Mouse (Mus musculus) ovary, adult 2 months (tissue): ENCODE results near the gene Brat1. TPM values are rescaled to one million over a fixed set of nuclear protein-coding genes. Genes with fewer than 3 reads are reported as not detected.

Experiments used
- polyA plus RNA-seq: library from polyadenylated mRNA; depleted of rRNA; stranded (reverse); fragments of >200 nt; gene quantifications from 2 replicates; pipeline ENCODE4 v1.2.3, GENCODE M21; 2012; rRNA removed

Brat1 gene
- 47.1 and 49.3 TPM in 2 replicates for polyA plus RNA-seq

GRCm38 (mm10) chr5:140704378-140705251, at the start of gene Brat1:
Gene Brat1 (plus strand): TSS chr5:140705011.

GRCm38 (mm10) chr5:140702103-140702513, 2.7 kb upstream of the Brat1 start, which contains the start of gene Iqce:
Gene Iqce (minus strand): TSS chr5:140702378.

GRCm38 (mm10) chr5:140723822-140724221, 19.0 kb downstream of the Brat1 start, which contains the start of gene Amz1:
Gene Amz1 (plus strand): TSS chr5:140724127.

Other genes with a start within 250 kb of the Brat1 start
- 31.5 and 40.0 TPM in 2 replicates for gene Chst12, start 199.5 kb upstream of the Brat1 start, polyA plus RNA-seq
- not detected in 2 replicates for gene Grifin, start 139.9 kb upstream of the Brat1 start, polyA plus RNA-seq
- 55.4 and 66.3 TPM in 2 replicates for gene Lfng, start 97.7 kb upstream of the Brat1 start, polyA plus RNA-seq
- gene Ttyh3, start 56.0 kb upstream of the Brat1 start, polyA plus RNA-seq, result 116 and 137 TPM in 2 replicates
- 28.0 and 31.0 TPM in 2 replicates for gene Iqce, start 2.6 kb upstream of the Brat1 start, polyA plus RNA-seq
- 2.7 and 3.9 TPM in 2 replicates for gene Amz1, start 19.1 kb downstream of the Brat1 start, polyA plus RNA-seq
- gene Gna12, start 125.4 kb downstream of the Brat1 start, polyA plus RNA-seq, result 160 and 167 TPM in 2 replicates